Mouse (Mus musculus): ENCODE measurements around the gene Npcd.

DNA sequence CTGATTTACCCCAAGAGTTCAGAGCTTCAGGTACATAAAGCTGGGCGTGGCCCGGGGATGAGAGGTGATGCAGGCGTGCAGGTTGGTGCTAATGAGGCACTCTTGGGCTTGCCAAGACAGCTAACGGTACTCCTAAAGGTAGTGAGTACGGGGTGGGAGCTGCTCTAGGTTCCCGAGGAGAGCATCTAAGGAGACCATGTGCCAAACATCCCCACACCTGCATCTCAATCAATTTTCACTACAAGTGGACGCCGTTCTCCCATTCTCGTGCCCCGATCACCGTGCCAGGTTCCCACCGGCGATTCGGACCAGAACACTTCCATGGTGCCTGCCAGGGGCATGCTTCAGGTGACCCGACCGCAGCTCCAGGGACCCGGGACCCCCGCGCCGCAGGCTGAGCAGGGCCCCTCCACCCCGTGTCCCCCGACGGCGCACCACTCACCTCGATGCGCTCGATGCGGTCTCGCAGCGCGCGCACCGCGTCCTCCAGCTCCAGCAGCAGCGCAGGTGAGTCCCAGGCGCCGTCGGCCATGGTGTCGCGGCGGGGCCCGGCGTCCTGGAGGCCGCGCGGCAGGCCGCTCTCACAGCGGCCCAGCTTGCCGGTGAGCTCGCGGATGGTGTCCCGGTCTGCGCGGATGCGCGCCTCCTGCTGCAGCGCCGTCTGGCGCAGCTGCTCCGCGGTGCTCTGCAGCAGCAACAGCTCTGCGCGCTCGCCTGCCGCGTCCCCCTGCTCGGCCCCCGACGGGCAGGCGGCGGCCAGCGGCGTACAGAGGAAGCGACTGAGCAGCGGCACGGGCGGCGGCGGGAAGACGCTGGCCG, 30.3 kb downstream of the Npcd start:
- TF ChIP-seq TAL1 (conservative IDR thresholded peaks at IDR 0.05; ENCODE audit: low read depth, low read length) (no peak), CTCF (IDR thresholded peaks at IDR 0.05; ENCODE audit: low read depth, low read length) (no peak), GATA1 (IDR thresholded peaks at IDR 0.05; ENCODE audit: borderline replicate concordance, low read length) (no peak)

Data from G1E (cell line).